Mouse (Mus musculus): ENCODE data around the gene Plekhh2.

- TF ChIP-seq CTCF (conservative IDR thresholded peaks at IDR 0.05; ENCODE audit: insufficient read depth, insufficient read length, low read depth, low read length) (no peak), POLR2A (IDR thresholded peaks at IDR 0.05; ENCODE audit: low read depth, low read length) (no peak)
Observed at GRCm38 (mm10) chr17:84492255-84492880, 19.3 kb upstream of the Plekhh2 start.
